Mouse (Mus musculus): ENCODE measurements at regions not wholly inside any gene's neighbourhood (a gene's known extent, or its start where the extent isn't known, plus 50 kb on each side); places are given as distances from the start of the nearest gene placed in this dataset.

GRCm38 (mm10) chr1:176354898-176355297 is 79.8 kb upstream of the Pld5 start:
- Histone ChIP-seq H3K4me1 (ENCODE audit: control insufficient read depth, insufficient read depth, low read length) (no peaks in the 10 kb centered on the region), H3K36me3 (ENCODE audit: control insufficient read depth, insufficient read depth, low read length) (no peaks in the 10 kb centered on the region), H3K9ac (ENCODE audit: low read depth, low read length, severe bottlenecking) (no peak overlapping the region), H3K4me2 (replicated peaks; ENCODE audit: low read depth, low read length, severe bottlenecking) (no peak overlapping the region), H3K27ac (replicated peaks; ENCODE audit: low read depth, low read length) (no peak overlapping the region), H3K27me3 (ENCODE audit: control insufficient read depth, insufficient read depth, low read length) (no peaks in the 10 kb centered on the region), H3K9me3 (ENCODE audit: control insufficient read depth, low read length) (no peaks in the 10 kb centered on the region), H3K4me3 (replicated peaks; ENCODE audit: low read length) (no peak overlapping the region)
- ATAC-seq (ENCODE audit: low FRiP score, low read depth) (no peak), DNase-seq (ENCODE audit: low spot score) (no peak)
- TF ChIP-seq POLR2A (IDR thresholded peaks at IDR 0.05; ENCODE audit: borderline replicate concordance, extremely low read depth, insufficient read depth, insufficient read length): no peak
- 39% methylated on average over 1 of the region's 1 CpGs for WGBS

GRCm38 (mm10) chr1:176352706-176353105 is 77.6 kb upstream of the Pld5 start:
- Histone ChIP-seq H3K27me3 (ENCODE audit: control insufficient read depth, insufficient read depth, low read length) (no peaks in the 10 kb centered on the region), H3K4me2 (replicated peaks; ENCODE audit: low read depth, low read length, severe bottlenecking) (no peak overlapping the region), H3K4me1 (ENCODE audit: control insufficient read depth, insufficient read depth, low read length) (no peaks in the 10 kb centered on the region), H3K4me3 (replicated peaks; ENCODE audit: low read length) (no peak overlapping the region), H3K9me3 (ENCODE audit: control insufficient read depth, low read length) (no peaks in the 10 kb centered on the region), H3K36me3 (ENCODE audit: control insufficient read depth, insufficient read depth, low read length) (no peaks in the 10 kb centered on the region), H3K27ac (replicated peaks; ENCODE audit: low read depth, low read length) (no peak overlapping the region), H3K9ac (ENCODE audit: low read depth, low read length, severe bottlenecking) (no peak overlapping the region)
- no peak for DNase-seq (ENCODE audit: low spot score)
- TF ChIP-seq POLR2A (IDR thresholded peaks at IDR 0.05; ENCODE audit: borderline replicate concordance, extremely low read depth, insufficient read depth, insufficient read length): no peak
- no peak for ATAC-seq (ENCODE audit: low FRiP score, low read depth)
- WGBS: 61% methylated on average over 3 of the region's 3 CpGs

GRCm38 (mm10) chr1:176349909-176350495 is 74.9 kb upstream of the Pld5 start:
- WGBS: 67% methylated on average over 2 of the region's 2 CpGs
- no peak overlapping the region for H3K9ac ChIP-seq (ENCODE audit: low read depth, low read length, severe bottlenecking)
- no peak for ATAC-seq (ENCODE audit: low FRiP score, low read depth)
- H3K4me1 ChIP-seq (ENCODE audit: control insufficient read depth, insufficient read depth, low read length): no peaks in the 10 kb centered on the region
- no peaks in the 10 kb centered on the region for H3K9me3 ChIP-seq (ENCODE audit: control insufficient read depth, low read length)
- H3K27ac ChIP-seq (replicated peaks; ENCODE audit: low read depth, low read length): no peak overlapping the region
- TF ChIP-seq POLR2A (IDR thresholded peaks at IDR 0.05; ENCODE audit: borderline replicate concordance, extremely low read depth, insufficient read depth, insufficient read length): no peak
- no peak overlapping the region for H3K4me2 ChIP-seq (replicated peaks; ENCODE audit: low read depth, low read length, severe bottlenecking)
- H3K4me3 ChIP-seq (replicated peaks; ENCODE audit: low read length): no peak overlapping the region
- H3K36me3 ChIP-seq (ENCODE audit: control insufficient read depth, insufficient read depth, low read length): no peaks in the 10 kb centered on the region
- DNase-seq (ENCODE audit: low spot score): no peak
- no peaks in the 10 kb centered on the region for H3K27me3 ChIP-seq (ENCODE audit: control insufficient read depth, insufficient read depth, low read length)

GRCm38 (mm10) chr1:176348129-176348528 is 73.0 kb upstream of the Pld5 start:
- no peak for ATAC-seq (ENCODE audit: low FRiP score, low read depth)
- no peaks in the 10 kb centered on the region for H3K4me1 ChIP-seq (ENCODE audit: control insufficient read depth, insufficient read depth, low read length)
- no peak for DNase-seq (ENCODE audit: low spot score)
- H3K27ac ChIP-seq (replicated peaks; ENCODE audit: low read depth, low read length): no peak overlapping the region
- WGBS: 80% methylated on average over 3 of the region's 3 CpGs
- no peak overlapping the region for H3K4me3 ChIP-seq (replicated peaks; ENCODE audit: low read length)
- H3K27me3 ChIP-seq (ENCODE audit: control insufficient read depth, insufficient read depth, low read length): no peaks in the 10 kb centered on the region
- no peaks in the 10 kb centered on the region for H3K36me3 ChIP-seq (ENCODE audit: control insufficient read depth, insufficient read depth, low read length)
- TF ChIP-seq POLR2A (IDR thresholded peaks at IDR 0.05; ENCODE audit: borderline replicate concordance, extremely low read depth, insufficient read depth, insufficient read length): no peak
- H3K4me2 ChIP-seq (replicated peaks; ENCODE audit: low read depth, low read length, severe bottlenecking): no peak overlapping the region
- H3K9me3 ChIP-seq (ENCODE audit: control insufficient read depth, low read length): no peaks in the 10 kb centered on the region
- H3K9ac ChIP-seq (ENCODE audit: low read depth, low read length, severe bottlenecking): no peak overlapping the region

GRCm38 (mm10) chr1:176331344-176331743 is 56.2 kb upstream of the Pld5 start:
- no peak overlapping the region for H3K27ac ChIP-seq (replicated peaks; ENCODE audit: low read depth, low read length)
- TF ChIP-seq POLR2A (IDR thresholded peaks at IDR 0.05; ENCODE audit: borderline replicate concordance, extremely low read depth, insufficient read depth, insufficient read length): no peak
- no peaks in the 10 kb centered on the region for H3K27me3 ChIP-seq (ENCODE audit: control insufficient read depth, insufficient read depth, low read length)
- no peak for ATAC-seq (ENCODE audit: low FRiP score, low read depth)
- no peaks in the 10 kb centered on the region for H3K9me3 ChIP-seq (ENCODE audit: control insufficient read depth, low read length)
- H3K9ac ChIP-seq (ENCODE audit: low read depth, low read length, severe bottlenecking): no peak overlapping the region
- no peak overlapping the region for H3K4me2 ChIP-seq (replicated peaks; ENCODE audit: low read depth, low read length, severe bottlenecking)
- no peak for DNase-seq (ENCODE audit: low spot score)
- H3K4me3 ChIP-seq (replicated peaks; ENCODE audit: low read length): no peak overlapping the region
- no peaks in the 10 kb centered on the region for H3K4me1 ChIP-seq (ENCODE audit: control insufficient read depth, insufficient read depth, low read length)
- 75% methylated on average over 3 of the region's 3 CpGs for WGBS
- H3K36me3 ChIP-seq (ENCODE audit: control insufficient read depth, insufficient read depth, low read length): no peaks in the 10 kb centered on the region
